Mouse (Mus musculus) liver, embryonic 14.5 days (tissue): Measurements from ENCODE around the gene Aldh1l1. TPM values are rescaled to one million over a fixed set of nuclear protein-coding genes. Genes with fewer than 3 reads are reported as not detected.

Experiments used
- ATAC-seq: fragments of 200-750 bp; cut with Nextera tagmentation; 2 replicates; pipeline ENCODE4 v1.8.0; 2017; ENCODE audit warnings: moderate number of reproducible peaks, mild to moderate bottlenecking, moderate library complexity; ENCODE audit not compliant: insufficient read depth
- DNase-seq, 3 experiments: peaks; one replicate each; pipeline ENCODE4 v3.0.0-alpha.2; 2012 to 2013; ENCODE audit warnings: low read depth in 3 of 3, low spot score in 3 of 3
- H3K27ac ChIP-seq: fragments of 300-500 bp; sonication (generic); 2 replicates; pipeline ENCODE4 v1.5.1; 2014; ENCODE audit warnings: moderate library complexity, mild to moderate bottlenecking, control low read depth, inconsistent platforms
- H3K27me3 ChIP-seq: fragments of 300-500 bp; sonication (generic); 2 replicates; pipeline ENCODE4 v1.6.1; 2014; ENCODE audit warnings: mild to moderate bottlenecking, low read length, moderate library complexity; ENCODE audit not compliant: control insufficient read depth, insufficient read depth
- H3K36me3 ChIP-seq: fragments of 300-500 bp; sonication (generic); replicated peaks from 2 replicates; pipeline ENCODE4 v1.6.1; 2014; ENCODE audit warnings: low read depth; ENCODE audit not compliant: control insufficient read depth, insufficient read depth
- H3K4me1 ChIP-seq, 2 experiments: fragments of 200-500 bp in 1 of 2; fragments of 300-500 bp in 1 of 2; sonication (generic) in 1 of 2; replicated peaks; 2 replicates each; pipeline ENCODE4 v1.6.1; 2012 to 2014; ENCODE audit warnings: antibody characterized with exemption in 1 of 2, inconsistent platforms in 1 of 2, low read length in 1 of 2; ENCODE audit not compliant: control insufficient read depth in 2 of 2, insufficient read depth in 2 of 2
- H3K4me2 ChIP-seq: fragments of 300-500 bp; sonication (generic); 2 replicates; pipeline ENCODE4 v1.6.1; 2014; ENCODE audit warnings: low read depth, mild to moderate bottlenecking, control low read depth, moderate library complexity
- H3K4me3 ChIP-seq, 2 experiments: fragments of 200-500 bp in 1 of 2; fragments of 300-500 bp in 1 of 2; sonication (generic) in 1 of 2; 2 replicates each; pipeline ENCODE4 v1.5.1; 2012 to 2014; ENCODE audit warnings: low read depth in 2 of 2, low read length in 2 of 2, mild to moderate bottlenecking in 2 of 2, control low read depth in 1 of 2, inconsistent platforms in 1 of 2, moderate library complexity in 1 of 2; ENCODE audit not compliant: insufficient read depth in 1 of 2
- H3K9ac ChIP-seq: fragments of 300-500 bp; sonication (generic); replicated peaks from 2 replicates; pipeline ENCODE4 v1.6.1; 2014; ENCODE audit warnings: mild to moderate bottlenecking, control low read depth, moderate library complexity
- H3K9me3 ChIP-seq: fragments of 300-500 bp; sonication (generic); 2 replicates; pipeline ENCODE4 v1.6.1; 2016; ENCODE audit warnings: low read length, mixed read lengths; ENCODE audit not compliant: control insufficient read depth
- CTCF ChIP-seq: IDR thresholded peaks from 2 replicates; pipeline ENCODE4 v1.5.1; 2016; ENCODE audit warnings: antibody characterized with exemption, low read depth, control low read depth
- EP300 ChIP-seq: IDR thresholded peaks from 2 replicates; pipeline ENCODE4 v1.6.1; 2016; ENCODE audit warnings: antibody characterized with exemption, low read depth
- WGBS: fragments of 180-500 bp; shearing (Covaris S2); extraction: QIAGEN DNeasy Blood & Tissue Kit; methylation state at CpG from one replicate; pipeline ENCODE4 v1.1.7; 2014; ENCODE audit not compliant: insufficient replicate concordance; 5-methylcytosine and 5-hydroxymethylcytosine counted together
- polyA plus RNA-seq, 2 experiments: library from polyadenylated mRNA; depleted of rRNA in 1 of 2; stranded (reverse) in 1 of 2; unstranded in 1 of 2; fragments of >200 nt; fragmentation: Nextera tagmentation in 1 of 2; extraction: Ambion mirVana in 1 of 2; gene quantifications; 2 replicates each; pipeline versions ENCODE4 v1.2.1 to v1.2.3; 2012 to 2014

Gene Aldh1l1
- polyA plus RNA-seq, 2 experiments: 9.2 to 10.6 TPM

GRCm38 (mm10) chr6:90635611-90636010 is 149.4 kb downstream of the Aldh1l1 start:
- Histone ChIP-seq H3K4me2 (no peak overlapping the region), H3K27me3 (no peaks in the 10 kb centered on the region), H3K27ac (no peak overlapping the region), H3K4me3 (no peak overlapping the region), H3K9ac (no peak overlapping the region), H3K4me1 (no peaks in the 10 kb centered on the region), H3K9me3 (no peaks in the 10 kb centered on the region), H3K36me3 (peaks cover 66% of the 10 kb centered on the region)
- WGBS: 80% methylated on average over 3 of the region's 3 CpGs
- DNase-seq: no peak
- TF ChIP-seq CTCF (no peak), EP300 (no peak)
- no peak for ATAC-seq

DNA sequence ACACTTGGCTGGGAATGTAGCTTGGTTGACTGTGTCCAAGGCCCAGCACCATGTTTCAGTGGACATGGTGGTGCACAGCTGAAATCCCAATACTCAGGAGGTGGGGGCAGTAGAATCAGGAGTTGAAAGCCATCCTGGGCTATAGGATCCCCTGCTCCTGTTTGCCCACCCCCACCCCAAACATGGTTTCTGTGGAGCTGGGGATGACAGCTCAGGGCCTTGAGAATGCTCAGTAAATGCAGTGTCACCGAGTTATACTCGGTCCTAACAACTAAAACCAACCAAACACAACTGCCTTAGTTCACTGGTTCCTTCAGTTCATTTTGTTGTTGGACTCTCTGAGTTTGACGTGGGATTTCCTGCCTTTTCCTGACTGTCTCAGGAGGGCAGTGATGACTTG is 156.8 kb downstream of the Aldh1l1 start:
- no peak overlapping the region for H3K4me2 ChIP-seq
- 84% methylated on average over 3 of the region's 3 CpGs for WGBS
- ATAC-seq: no peak
- TF ChIP-seq CTCF (no peak), EP300 (no peak)
- H3K9ac ChIP-seq: no peak overlapping the region
- no peak overlapping the region for H3K4me3 ChIP-seq
- H3K27ac ChIP-seq: no peak overlapping the region
- no peaks in the 10 kb centered on the region for H3K9me3 ChIP-seq
- peaks cover 32% of the 10 kb centered on the region for H3K36me3 ChIP-seq
- H3K27me3 ChIP-seq: no peaks in the 10 kb centered on the region
- no peak for DNase-seq
- no peaks in the 10 kb centered on the region for H3K4me1 ChIP-seq

GRCm38 (mm10) chr6:90644965-90645364 is 158.7 kb downstream of the Aldh1l1 start:
- H3K4me3 ChIP-seq: no peak overlapping the region
- H3K4me2 ChIP-seq: no peak overlapping the region
- no peak overlapping the region for H3K9ac ChIP-seq
- no peaks in the 10 kb centered on the region for H3K4me1 ChIP-seq
- DNase-seq (no peak), ATAC-seq (no peak)
- peaks cover 23% of the 10 kb centered on the region for H3K36me3 ChIP-seq
- H3K27ac ChIP-seq: no peak overlapping the region
- H3K27me3 ChIP-seq: no peaks in the 10 kb centered on the region
- TF ChIP-seq EP300 (no peak), CTCF (no peak)
- no peaks in the 10 kb centered on the region for H3K9me3 ChIP-seq
- WGBS: 62% methylated on average over 4 of the region's 4 CpGs

DNA sequence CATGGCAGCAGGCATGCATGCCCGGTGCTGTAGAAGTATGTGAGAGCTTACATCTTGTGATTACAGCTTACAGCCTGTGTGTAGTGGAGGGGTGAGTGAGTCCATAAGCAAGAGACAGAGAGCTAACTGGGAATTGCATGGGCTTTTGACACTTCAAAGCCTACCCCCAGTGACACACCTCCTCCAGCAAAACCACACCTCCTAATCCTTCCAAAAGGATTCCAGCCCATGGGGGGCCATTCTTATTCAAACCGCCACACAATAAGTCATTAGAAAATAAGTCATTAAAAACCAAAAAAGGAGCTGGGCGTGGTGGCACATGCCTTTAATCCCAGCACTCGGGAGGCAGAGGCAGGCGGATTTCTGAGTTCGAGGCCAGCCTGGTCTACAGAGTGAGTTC is 162.2 kb downstream of the Aldh1l1 start:
- TF ChIP-seq EP300 (no peak), CTCF (no peak)
- no peak overlapping the region for H3K4me3 ChIP-seq
- ATAC-seq (no peak), DNase-seq (no peak)
- H3K4me1 ChIP-seq: no peaks in the 10 kb centered on the region
- no peaks in the 10 kb centered on the region for H3K27me3 ChIP-seq
- H3K9ac ChIP-seq: no peak overlapping the region
- H3K4me2 ChIP-seq: no peak overlapping the region
- whole genome bisulfite sequencing: 74% methylated on average over 6 of the region's 6 CpGs
- H3K9me3 ChIP-seq: no peaks in the 10 kb centered on the region
- no peak overlapping the region for H3K27ac ChIP-seq
- H3K36me3 ChIP-seq: peaks cover 4% of the 10 kb centered on the region; the same call in 1 of the 2 replicates

GRCm38 (mm10) chr6:90649279-90649678 is 163.1 kb downstream of the Aldh1l1 start:
- H3K27me3 ChIP-seq: no peaks in the 10 kb centered on the region
- no peak overlapping the region for H3K4me2 ChIP-seq
- H3K9ac ChIP-seq: no peak overlapping the region
- ATAC-seq: no peak
- no peaks in the 10 kb centered on the region for H3K9me3 ChIP-seq
- H3K36me3 ChIP-seq: peaks cover 2% of the 10 kb centered on the region; the same call in 1 of the 2 replicates
- 39% methylated on average over 4 of the region's 4 CpGs for WGBS
- no peak overlapping the region for H3K4me3 ChIP-seq
- no peak for DNase-seq
- H3K4me1 ChIP-seq: no peaks in the 10 kb centered on the region
- no peak for TF ChIP-seq CTCF
- H3K27ac ChIP-seq: no peak overlapping the region

Other genes with a start within 250 kb of the Aldh1l1 start
- not detected in 2 replicates for gene Vmn1r54, start 240.1 kb upstream of the Aldh1l1 start, polyA plus RNA-seq (2012; rRNA removed)
- gene Vmn1r54, start 240.1 kb upstream of the Aldh1l1 start, polyA plus RNA-seq (2014; fragmentation: Nextera tagmentation; extraction: Ambion mirVana): not detected in 2 replicates
- not detected in 2 replicates for gene BC048671, start 185.2 kb upstream of the Aldh1l1 start, polyA plus RNA-seq (2012; rRNA removed)
- gene BC048671, start 185.2 kb upstream of the Aldh1l1 start, polyA plus RNA-seq (2014; fragmentation: Nextera tagmentation; extraction: Ambion mirVana): not detected in 2 replicates
- 9.0 and 9.1 TPM in 2 replicates for gene Chst13, start 161.2 kb upstream of the Aldh1l1 start, polyA plus RNA-seq (2012; rRNA removed)
- 14.3 and 14.6 TPM in 2 replicates for gene Chst13, start 161.2 kb upstream of the Aldh1l1 start, polyA plus RNA-seq (2014; fragmentation: Nextera tagmentation; extraction: Ambion mirVana)
- 14.6 and 17.5 TPM in 2 replicates for gene Uroc1, start 153.1 kb upstream of the Aldh1l1 start, polyA plus RNA-seq (2012; rRNA removed)
- 9.6 and 11.5 TPM in 2 replicates for gene Uroc1, start 153.1 kb upstream of the Aldh1l1 start, polyA plus RNA-seq (2014; fragmentation: Nextera tagmentation; extraction: Ambion mirVana)
- gene Zxdc, start 116.9 kb upstream of the Aldh1l1 start, polyA plus RNA-seq (2012; rRNA removed): 3.0 and 3.3 TPM in 2 replicates
- 3.0 and 3.9 TPM in 2 replicates for gene Zxdc, start 116.9 kb upstream of the Aldh1l1 start, polyA plus RNA-seq (2014; fragmentation: Nextera tagmentation; extraction: Ambion mirVana)
- gene Cfap100, start 57.6 kb upstream of the Aldh1l1 start, polyA plus RNA-seq (2012; rRNA removed): 0.01 and 0.18 TPM in 2 replicates
- gene Cfap100, start 57.6 kb upstream of the Aldh1l1 start, polyA plus RNA-seq (2014; fragmentation: Nextera tagmentation; extraction: Ambion mirVana): 0.06 TPM in 1 of 2 replicates, not detected in the other
- 7.1 and 7.6 TPM in 2 replicates for gene Klf15, start 23.9 kb upstream of the Aldh1l1 start, polyA plus RNA-seq (2012; rRNA removed)
- 9.9 and 10.2 TPM in 2 replicates for gene Klf15, start 23.9 kb upstream of the Aldh1l1 start, polyA plus RNA-seq (2014; fragmentation: Nextera tagmentation; extraction: Ambion mirVana)
- 23.5 and 25.3 TPM in 2 replicates for gene Slc41a3, start 118.3 kb downstream of the Aldh1l1 start, polyA plus RNA-seq (2012; rRNA removed)
- 27.6 and 30.6 TPM in 2 replicates for gene Slc41a3, start 118.3 kb downstream of the Aldh1l1 start, polyA plus RNA-seq (2014; fragmentation: Nextera tagmentation; extraction: Ambion mirVana)